Mouse (Mus musculus) forebrain, embryonic 11.5 days (tissue): ENCODE data around the gene Synj2bp. TPM values are rescaled to one million over a fixed set of nuclear protein-coding genes. Genes with fewer than 3 reads are reported as not detected.
"Not testable (repeated sequence)": the region's sequence is repeated elsewhere in the genome, so short reads cannot be mapped to it uniquely, and the experiment has no call there.

Experiments used
- ATAC-seq: fragments of 200-750 bp; cut with Nextera tagmentation; replicated peaks from 2 replicates; pipeline ENCODE4 v1.8.0; 2017; ENCODE audit warnings: moderate TSS enrichment; ENCODE audit not compliant: low FRiP score
- DNase-seq: peaks from one replicate; pipeline ENCODE4 v3.0.0-alpha.2; 2017; ENCODE audit warnings: low spot score
- H3K27ac ChIP-seq: fragments of 300-500 bp; sonication (generic); 2 replicates; pipeline ENCODE4 v1.5.1; 2014; ENCODE audit warnings: low read depth, low read length
- H3K27me3 ChIP-seq: fragments of 300-500 bp; sonication (generic); 2 replicates; pipeline ENCODE4 v1.6.1; 2014; ENCODE audit warnings: mild to moderate bottlenecking, low read length, mixed read lengths; ENCODE audit not compliant: control insufficient read depth, insufficient read depth
- H3K36me3 ChIP-seq: fragments of 300-500 bp; sonication (generic); 2 replicates; pipeline ENCODE4 v1.6.1; 2014; ENCODE audit warnings: mild to moderate bottlenecking, low read length, moderate library complexity, mixed read lengths; ENCODE audit not compliant: control insufficient read depth, insufficient read depth
- H3K4me1 ChIP-seq: fragments of 300-500 bp; sonication (generic); replicated peaks from 2 replicates; pipeline ENCODE4 v1.6.1; 2014; ENCODE audit warnings: low read length, mixed read lengths; ENCODE audit not compliant: control insufficient read depth, insufficient read depth
- H3K4me2 ChIP-seq: fragments of 300-500 bp; sonication (generic); 2 replicates; pipeline ENCODE4 v1.6.1; 2014; ENCODE audit warnings: low read depth, mild to moderate bottlenecking, low read length, moderate library complexity, mixed read lengths; ENCODE audit not compliant: severe bottlenecking
- H3K4me3 ChIP-seq: fragments of 300-500 bp; sonication (generic); 2 replicates; pipeline ENCODE4 v1.5.1; 2014; ENCODE audit warnings: low read depth, low read length
- H3K9ac ChIP-seq: fragments of 300-500 bp; sonication (generic); 2 replicates; pipeline ENCODE4 v1.6.1; 2014; ENCODE audit warnings: low read length
- H3K9me3 ChIP-seq: fragments of 300-500 bp; sonication (generic); 2 replicates; pipeline ENCODE4 v1.6.1; 2016; ENCODE audit warnings: low read length, mixed read lengths; ENCODE audit not compliant: control insufficient read depth
- WGBS: fragments of 180-500 bp; shearing (Covaris S2); extraction: QIAGEN DNeasy Blood & Tissue Kit; methylation state at CpG from one replicate; pipeline ENCODE4 v1.1.7; 2014; 5-methylcytosine and 5-hydroxymethylcytosine counted together
- polyA plus RNA-seq: library from polyadenylated mRNA; unstranded; fragments of >200 nt; fragmentation: Nextera tagmentation; extraction: Ambion mirVana; gene quantifications from 2 replicates; pipeline ENCODE4 v1.2.1, GENCODE M21; 2014

Synj2bp gene
- polyA plus RNA-seq, 1 experiment from 2014 or later = 30.9 TPM

GRCm38 (mm10) chr12:81490491-81490890, 42.2 kb downstream of the Synj2bp start:
- ATAC-seq = no peak
- no peaks in the 10 kb centered on the region for H3K9me3 ChIP-seq

GRCm38 (mm10) chr12:81485311-81485710, 47.4 kb downstream of the Synj2bp start:
- Histone ChIP-seq H3K4me1 (no peaks in the 10 kb centered on the region; the same call in 1 of the 2 replicates), H3K4me2 (peak overlapping the region; percentile 59), H3K27ac (no peak overlapping the region), H3K27me3 (no peaks in the 10 kb centered on the region), H3K36me3 (no peaks in the 10 kb centered on the region), H3K9me3 (no peaks in the 10 kb centered on the region), H3K9ac (peak overlapping the region; percentile 67; the same call in 1 of the 2 replicates), H3K4me3 (peak overlapping the region; percentile 55)
- WGBS = 42% methylated on average over 6 of the region's 6 CpGs
- ATAC-seq = 0 out of 2 replicates have a peak, but pooled peaks have one; percentile 43
- no peak for DNase-seq

More at GRCm38 (mm10) chr12:81490491-81490890, 42.2 kb downstream of the Synj2bp start:
- Histone ChIP-seq H3K27me3 (no peaks in the 10 kb centered on the region), H3K4me2 (no peak overlapping the region), H3K36me3 (no peaks in the 10 kb centered on the region), H3K4me1 (no peaks in the 10 kb centered on the region), H3K4me3 (no peak overlapping the region), H3K9ac (no peak overlapping the region), H3K27ac (no peak overlapping the region)
- DNase-seq = no peak
- 96% methylated on average over 5 of the region's 5 CpGs for WGBS

- peak; percentile 91 for DNase-seq
- H3K4me1 ChIP-seq = no peaks in the 10 kb centered on the region; the same call in 1 of the 2 replicates
- WGBS = 0% methylated on average over 31 of the region's 31 CpGs
These were observed 48.0 kb downstream of the Synj2bp start, which contains the start of gene Cox16 for GRCm38 (mm10) chr12:81484727-81485191. Cox16 (minus strand) TSS chr12:81485127.

GRCm38 (mm10) chr12:81484212-81484611, 48.5 kb downstream of the Synj2bp start:
- Histone ChIP-seq H3K36me3 (no peaks in the 10 kb centered on the region), H3K9me3 (no peaks in the 10 kb centered on the region), H3K4me1 (no peaks in the 10 kb centered on the region; the same call in 1 of the 2 replicates), H3K4me2 (peak overlapping the region; percentile 59), H3K4me3 (peak overlapping the region; percentile 55), H3K27ac (no peak overlapping the region), H3K9ac (peak overlapping the region; percentile 67), H3K27me3 (no peaks in the 10 kb centered on the region)
- DNase-seq (no peak), ATAC-seq (no peak)
- WGBS = 4% methylated on average over 7 of the region's 7 CpGs

More at GRCm38 (mm10) chr12:81484727-81485191, 48.0 kb downstream of the Synj2bp start, which contains the start of gene Cox16:
- Histone ChIP-seq H3K4me3 (peak within 1 kb of the TSS; percentile 55), H3K9ac (peak within 1 kb of the TSS; percentile 67), H3K4me2 (peak within 1 kb of the TSS; percentile 59), H3K27ac (peak within 1 kb of the TSS; percentile 70; the same call in 1 of the 2 replicates), H3K9me3 (no peaks in the 10 kb centered on the region), H3K27me3 (no peaks in the 10 kb centered on the region), H3K36me3 (no peaks in the 10 kb centered on the region)
- peak; percentile 98 for ATAC-seq

GRCm38 (mm10) chr12:81483656-81484055, 49.1 kb downstream of the Synj2bp start:
- peak overlapping the region; percentile 39; the same call in 1 of the 2 replicates for H3K9ac ChIP-seq
- no peak overlapping the region for H3K27ac ChIP-seq
- DNase-seq (no peak), ATAC-seq (no peak)
- H3K4me1 ChIP-seq = no peaks in the 10 kb centered on the region; the same call in 1 of the 2 replicates
- H3K4me3 ChIP-seq = peak overlapping the region; percentile 55
- H3K9me3 ChIP-seq = no peaks in the 10 kb centered on the region
- H3K27me3 ChIP-seq = no peaks in the 10 kb centered on the region
- H3K36me3 ChIP-seq = no peaks in the 10 kb centered on the region
- 49% methylated on average over 17 of the region's 17 CpGs for WGBS
- peak overlapping the region; percentile 59 for H3K4me2 ChIP-seq

DNA sequence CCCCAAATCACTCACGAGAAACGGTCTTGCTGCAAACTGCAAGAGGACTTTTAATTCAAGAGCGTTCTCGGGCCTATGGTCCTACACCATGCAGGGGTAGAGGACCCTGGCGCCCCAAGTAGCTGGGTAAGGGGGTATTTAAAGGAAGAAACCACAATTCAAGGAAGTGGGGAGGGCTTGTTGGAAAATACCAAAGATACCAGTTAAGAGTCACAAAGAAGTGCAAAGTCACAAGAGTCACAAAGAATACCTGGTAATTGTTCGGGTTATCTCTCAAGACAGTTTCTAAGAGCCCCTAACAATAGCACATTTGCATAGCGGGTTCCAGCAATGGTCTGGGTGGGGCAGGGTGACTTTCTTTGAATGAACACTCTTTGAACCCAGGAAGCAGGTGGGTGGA, 73.7 kb downstream of the Synj2bp start:
- not testable (repeated sequence) for H3K4me2 ChIP-seq, H3K27ac ChIP-seq, H3K4me1 ChIP-seq, ATAC-seq, H3K27me3 ChIP-seq, H3K36me3 ChIP-seq, DNase-seq, H3K4me3 ChIP-seq, H3K9me3 ChIP-seq, H3K9ac ChIP-seq
- 94% methylated on average over 7 of the region's 7 CpGs for WGBS

Other genes with a start within 250 kb of the Synj2bp start
- 0.72 and 1.3 TPM in 2 replicates for gene Slc8a3, start 199.7 kb downstream of the Synj2bp start, polyA plus RNA-seq
- gene Gm4787, start 153.4 kb downstream of the Synj2bp start, polyA plus RNA-seq = 0.09 and 0.23 TPM in 2 replicates
- 0.71 and 0.75 TPM in 2 replicates for gene Adam4, start 111.0 kb downstream of the Synj2bp start, polyA plus RNA-seq
- 112 and 121 TPM in 2 replicates for gene Cox16, start 47.8 kb downstream of the Synj2bp start, polyA plus RNA-seq
- 25.1 and 28.0 TPM in 2 replicates for gene Gm20498, start within 50 bp of the Synj2bp start, polyA plus RNA-seq
- 0.17 and 0.81 TPM in 2 replicates for gene Adam21, start 35.6 kb upstream of the Synj2bp start, polyA plus RNA-seq
- gene Med6, start 62.1 kb upstream of the Synj2bp start, polyA plus RNA-seq = 72.3 and 81.1 TPM in 2 replicates
- gene Ttc9, start 98.3 kb upstream of the Synj2bp start, polyA plus RNA-seq = 2.9 and 3.1 TPM in 2 replicates
- gene Map3k9, start 248.3 kb upstream of the Synj2bp start, polyA plus RNA-seq = 3.0 and 3.9 TPM in 2 replicates